Mouse (Mus musculus) Patski (cell line): ENCODE data around the gene Cd37. TPM values are rescaled to one million over a fixed set of nuclear protein-coding genes. Genes with fewer than 3 reads are reported as not detected.

Source experiments
- ATAC-seq: fragments of 100-300 bp; one replicate; pipeline ENCODE4 v1.8.0; 2021
- CTCF ChIA-PET: fragments of 350-600 bp; sonication (Branson Sonifier 250); formaldehyde crosslinking; loops from one replicate; lab custom pipeline; 2022; ENCODE audit warnings: inconsistent platforms; lab: Charles Lee
- POLR2A ChIA-PET: fragments of 350-600 bp; sonication (Branson Sonifier 250); formaldehyde crosslinking; loops from one replicate; lab custom pipeline; 2022; ENCODE audit warnings: antibody characterized with exemption, inconsistent platforms; lab: Charles Lee
- DNase-seq: peaks from one replicate; pipeline ENCODE4 v3.0.0-alpha.2; 2011; ENCODE audit warnings: low read depth, low spot score
- H3K27me3 ChIP-seq: fragments of 371-371 bp; one replicate; pipeline ENCODE4 v1.5.1; 2021
- CTCF ChIP-seq: fragments of 100-300 bp; IDR thresholded peaks from one replicate; pipeline ENCODE4 v1.5.1; 2021
- in situ Hi-C: fragments of 300-500 bp; cut with MboI; formaldehyde crosslinking; loops from 3 replicates; pipeline ENCODE4 v1.11.1; 2018; ENCODE audit warnings: low pct_unique_long_range_greater_than_20kb, mixed read lengths
- polyA plus RNA-seq: library from polyadenylated mRNA; unstranded; gene quantifications from one replicate; pipeline ENCODE4 v1.2.3, GENCODE M21; 2021

The Cd37 gene
- polyA plus RNA-seq, 1 experiment from 2014 or later, result 0.81 TPM

- ChIA-PET POLR2A (no interaction called here), CTCF (no interaction called here)
- ATAC-seq (no peak), DNase-seq (no peak)
- in situ Hi-C loops, result no loop called here
- TF ChIP-seq CTCF, result no peak
- H3K27me3 ChIP-seq, result peaks cover 49% of the 10 kb centered on the region
Measured at GRCm38 (mm10) chr7:45191161-45191560, 47.8 kb downstream of the Cd37 start.

- no peak for DNase-seq
- POLR2A ChIA-PET, result interaction anchor here (0.6 kb wide), 1 partner anchor 205 kb away, joined by 3 read pairs; no protein-coding TSS in a partner anchor
- in situ Hi-C loops, result no loop called here
- CTCF ChIA-PET, result interaction anchor here (1.4 kb wide), 1 partner anchor 9 kb away, joined by 5 read pairs; no protein-coding TSS in a partner anchor
- peaks cover 57% of the 10 kb centered on the region for H3K27me3 ChIP-seq
- TF ChIP-seq CTCF, result no peak
- no peak for ATAC-seq
Measured at GRCm38 (mm10) chr7:45190186-45190585, 48.7 kb downstream of the Cd37 start.

GRCm38 (mm10) chr7:45189600-45189999 lies 49.3 kb downstream of the Cd37 start:
- ChIA-PET POLR2A (interaction anchor here (0.6 kb wide), 1 partner anchor 204 kb away, joined by 3 read pairs; no protein-coding TSS in a partner anchor), CTCF (interaction anchor here (1.4 kb wide), 1 partner anchor 9 kb away, joined by 5 read pairs; no protein-coding TSS in a partner anchor)
- in situ Hi-C loops, result no loop called here
- TF ChIP-seq CTCF, result no peak
- no peak for ATAC-seq
- DNase-seq, result no peak
- peaks cover 59% of the 10 kb centered on the region for H3K27me3 ChIP-seq

- CTCF ChIA-PET, result interaction anchor here (2.1 kb wide), 1 partner anchor 24 kb away, joined by 6 read pairs; no protein-coding TSS in a partner anchor
- in situ Hi-C loops, result no loop called here
- H3K27me3 ChIP-seq, result peaks cover 73% of the 10 kb centered on the region
- no peak for DNase-seq
- POLR2A ChIA-PET, result no interaction called here
- no peak for TF ChIP-seq CTCF
- no peak for ATAC-seq
Measured at GRCm38 (mm10) chr7:45185921-45186320, 53.0 kb downstream of the Cd37 start.

- peaks cover 74% of the 10 kb centered on the region for H3K27me3 ChIP-seq
- in situ Hi-C loops, result no loop called here
- no peak for TF ChIP-seq CTCF
- ChIA-PET CTCF (no interaction called here), POLR2A (no interaction called here)
- DNase-seq (no peak), ATAC-seq (no peak)
Measured at GRCm38 (mm10) chr7:45183672-45184071, 55.2 kb downstream of the Cd37 start.

Other genes with a start within 250 kb of the Cd37 start
- 108 TPM for gene Irf3, start 241.5 kb downstream of the Cd37 start, polyA plus RNA-seq
- gene Bcl2l12, start 240.4 kb downstream of the Cd37 start, polyA plus RNA-seq, result 19.9 TPM
- 80.3 TPM for gene Scaf1, start 222.8 kb downstream of the Cd37 start, polyA plus RNA-seq
- 78.9 TPM for gene Rras, start 221.2 kb downstream of the Cd37 start, polyA plus RNA-seq
- 35.8 TPM for gene Prr12, start 186.2 kb downstream of the Cd37 start, polyA plus RNA-seq
- gene Nosip, start 176.7 kb downstream of the Cd37 start, polyA plus RNA-seq, result 77.4 TPM
- gene Prrg2, start 176.4 kb downstream of the Cd37 start, polyA plus RNA-seq, result 38.6 TPM
- 21.7 TPM for gene Rcn3, start 146.9 kb downstream of the Cd37 start, polyA plus RNA-seq
- gene Fcgrt, start 135.3 kb downstream of the Cd37 start, polyA plus RNA-seq, result 22.2 TPM
- gene Rps11, start 114.7 kb downstream of the Cd37 start, polyA plus RNA-seq, result 920 TPM
- 1,333 TPM for gene Rpl13a, start 110.4 kb downstream of the Cd37 start, polyA plus RNA-seq
- gene Gm45713, start 102.9 kb downstream of the Cd37 start, polyA plus RNA-seq, result not detected
- 7.3 TPM for gene Flt3l, start 102.7 kb downstream of the Cd37 start, polyA plus RNA-seq
- 68.2 TPM for gene Pih1d1, start 84.8 kb downstream of the Cd37 start, polyA plus RNA-seq
- 48.9 TPM for gene Aldh16a1, start 84.5 kb downstream of the Cd37 start, polyA plus RNA-seq
- gene Slc17a7, start 75.2 kb downstream of the Cd37 start, polyA plus RNA-seq, result 0.19 TPM
- gene Gfy, start 59.5 kb downstream of the Cd37 start, polyA plus RNA-seq, result not detected
- gene Pth2, start 58.1 kb downstream of the Cd37 start, polyA plus RNA-seq, result not detected
- gene Ccdc155, start 34.2 kb downstream of the Cd37 start, polyA plus RNA-seq, result 0.03 TPM
- not detected for gene Dkkl1, start 27.0 kb downstream of the Cd37 start, polyA plus RNA-seq
- 94.7 TPM for gene Tead2, start 23.4 kb downstream of the Cd37 start, polyA plus RNA-seq
- not detected for gene Slc6a16, start 2.0 kb upstream of the Cd37 start, polyA plus RNA-seq
- not detected for gene Slc6a21, start 38.4 kb upstream of the Cd37 start, polyA plus RNA-seq
- gene Trpm4, start 94.7 kb upstream of the Cd37 start, polyA plus RNA-seq, result 15.0 TPM
- 0.06 TPM for gene Hrc, start 96.2 kb upstream of the Cd37 start, polyA plus RNA-seq
- gene Ppfia3, start 127.9 kb upstream of the Cd37 start, polyA plus RNA-seq, result 4.1 TPM
- 4.7 TPM for gene Lin7b, start 131.5 kb upstream of the Cd37 start, polyA plus RNA-seq
- gene Snrnp70, start 156.6 kb upstream of the Cd37 start, polyA plus RNA-seq, result 328 TPM
- gene Kcna7, start 166.5 kb upstream of the Cd37 start, polyA plus RNA-seq, result 0.27 TPM
- gene Ntf5, start 174.6 kb upstream of the Cd37 start, polyA plus RNA-seq, result 3.0 TPM
- gene Lhb, start 181.7 kb upstream of the Cd37 start, polyA plus RNA-seq, result 0.14 TPM
- gene Gys1, start 195.7 kb upstream of the Cd37 start, polyA plus RNA-seq, result 59.3 TPM
- 82.1 TPM for gene Ruvbl2, start 199.0 kb upstream of the Cd37 start, polyA plus RNA-seq
- gene Ftl1, start 220.8 kb upstream of the Cd37 start, polyA plus RNA-seq, result 15.6 TPM
- 201 TPM for gene Bax, start 227.8 kb upstream of the Cd37 start, polyA plus RNA-seq
- gene Tulp2, start 242.8 kb upstream of the Cd37 start, polyA plus RNA-seq, result 0.47 TPM
- not detected for gene Gm45808, start 247.7 kb upstream of the Cd37 start, polyA plus RNA-seq
- gene Dhdh, start 249.7 kb upstream of the Cd37 start, polyA plus RNA-seq, result 0.06 TPM